Mouse (Mus musculus): ENCODE measurements around the gene Mns1.

DNA sequence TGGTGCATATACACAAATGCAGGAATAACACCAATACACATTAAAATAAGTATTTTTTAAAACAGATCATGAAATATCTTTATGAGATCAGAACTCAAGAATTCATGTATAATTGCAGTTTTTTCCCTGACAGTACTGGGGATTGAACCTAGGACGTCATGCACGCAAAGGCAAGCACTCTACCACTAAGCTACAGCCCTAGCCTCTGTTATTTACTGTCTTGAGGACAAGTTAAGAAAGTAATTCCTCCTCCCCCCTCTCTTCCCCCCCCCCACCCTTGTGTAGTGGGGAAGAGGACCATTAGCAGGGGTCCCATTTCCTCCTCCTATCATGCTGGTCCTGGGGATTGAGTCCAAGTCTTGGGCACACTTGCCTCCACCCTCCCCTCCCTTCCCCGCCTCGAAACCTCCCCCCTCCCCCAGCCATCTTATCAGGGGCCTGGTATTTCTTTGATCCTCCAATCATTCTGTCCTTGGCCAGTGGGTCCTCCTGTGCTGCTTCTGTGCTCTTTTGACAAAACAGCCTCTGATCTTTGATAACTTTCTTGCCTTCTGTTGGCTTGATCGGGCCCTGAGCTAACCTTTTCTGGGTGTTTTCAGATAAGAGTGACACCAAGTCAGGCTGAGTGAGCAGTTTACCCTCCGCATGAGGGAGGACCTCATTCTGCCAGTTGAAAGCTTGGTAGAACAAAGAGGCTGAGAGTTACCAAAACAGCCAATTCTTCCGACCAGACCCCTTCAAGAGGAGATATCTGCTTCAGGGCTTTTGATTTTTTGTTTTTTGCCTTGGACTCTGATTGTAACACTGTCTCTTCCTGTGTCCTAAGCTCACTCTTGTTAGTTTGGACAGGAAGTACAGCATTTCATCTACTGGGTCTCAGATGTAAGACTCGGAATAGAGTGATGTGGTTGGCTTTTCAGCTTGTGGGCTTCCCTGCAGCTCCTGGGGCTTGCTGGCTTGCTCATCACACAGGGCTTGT is 3.4 kb downstream of the Mns1 start:
- TF ChIP-seq POLR2A (IDR thresholded peaks at IDR 0.05; ENCODE audit: insufficient read depth, low read depth, low read length) (no peak), CTCF (IDR thresholded peaks at IDR 0.05) (no peak)

Data from heart, adult 2 months (tissue).